Mouse (Mus musculus) cerebellum, adult 2 months (tissue): Measurements from ENCODE around the gene Wnk2.

Experiments used
- CTCF ChIP-seq: fragments of 200-500 bp; IDR thresholded peaks from 2 replicates; pipeline ENCODE4 v1.5.1; 2011; ENCODE audit warnings: low read depth, mild to moderate bottlenecking, control low read depth, low read length, moderate library complexity, borderline replicate concordance; ENCODE audit not compliant: insufficient read depth
- POLR2A ChIP-seq: fragments of 200-500 bp; IDR thresholded peaks from 2 replicates; pipeline ENCODE4 v1.6.1; 2011; ENCODE audit warnings: low read length, control low read depth, borderline replicate concordance; ENCODE audit not compliant: insufficient read depth

- no peak for TF ChIP-seq CTCF
- TF ChIP-seq POLR2A, result no peak
These were observed 63.0 kb downstream of the Wnk2 start for GRCm38 (mm10) chr13:49084781-49085180.
